Mouse (Mus musculus) left cerebral cortex, adult 18-20 months (tissue): ENCODE data around the gene Mrps18a. TPM values are rescaled to one million over a fixed set of nuclear protein-coding genes. Genes with fewer than 3 reads are reported as not detected.

Experiments
- DNase-seq, 2 experiments: peaks; one replicate each; pipeline ENCODE4 v3.0.0; 2021 to 2022; ENCODE audit warnings: low spot score in 2 of 2, mixed read lengths in 1 of 2
- total RNA-seq, 2 experiments: library from RNA; stranded (reverse); gene quantifications; 2 replicates each; pipeline ENCODE4 v1.2.3; 2021

The Mrps18a gene
- total RNA-seq, 2 experiments from 2014 or later, result 85.6 to 86.3 TPM

- no peak for DNase-seq
Measured at GRCm38 (mm10) chr17:46098525-46098924, 12.3 kb upstream of the Mrps18a start.

- no peak for DNase-seq
Measured at GRCm38 (mm10) chr17:46101906-46102305, 8.9 kb upstream of the Mrps18a start.

GRCm38 (mm10) chr17:46102608-46103159 lies 8.1 kb upstream of the Mrps18a start:
- DNase-seq, result no peak

- no peak for DNase-seq
Measured at GRCm38 (mm10) chr17:46104487-46104886, 6.3 kb upstream of the Mrps18a start.

- no peak for DNase-seq
Measured at GRCm38 (mm10) chr17:46108286-46108685, 2.5 kb upstream of the Mrps18a start.

- no peak for DNase-seq
Measured at GRCm38 (mm10) chr17:46115489-46115888, 4.7 kb downstream of the Mrps18a start.

GRCm38 (mm10) chr17:46116138-46116537 lies 5.4 kb downstream of the Mrps18a start:
- DNase-seq, result no peak

GRCm38 (mm10) chr17:46116881-46117280 lies 6.1 kb downstream of the Mrps18a start:
- DNase-seq, result no peak

GRCm38 (mm10) chr17:46117623-46118422 lies 7.0 kb downstream of the Mrps18a start:
- DNase-seq, result no peak

GRCm38 (mm10) chr17:46118423-46118850 lies 7.7 kb downstream of the Mrps18a start:
- no peak for DNase-seq

GRCm38 (mm10) chr17:46119641-46120040 lies 8.9 kb downstream of the Mrps18a start:
- DNase-seq, result peak; percentile 12 to 56

GRCm38 (mm10) chr17:46122791-46123190 lies 12.0 kb downstream of the Mrps18a start:
- no peak for DNase-seq

GRCm38 (mm10) chr17:46123285-46123684 lies 12.5 kb downstream of the Mrps18a start:
- no peak for DNase-seq

- no peak for DNase-seq
Measured at GRCm38 (mm10) chr17:46123953-46124700, 13.3 kb downstream of the Mrps18a start.

GRCm38 (mm10) chr17:46126608-46127007 lies 15.8 kb downstream of the Mrps18a start:
- DNase-seq, result no peak

- no peak for DNase-seq
Measured at GRCm38 (mm10) chr17:46127814-46128493, 17.2 kb downstream of the Mrps18a start.

- no peak for DNase-seq
Measured at GRCm38 (mm10) chr17:46129741-46130498, 19.1 kb downstream of the Mrps18a start.

GRCm38 (mm10) chr17:46132058-46132718 lies 21.4 kb downstream of the Mrps18a start:
- DNase-seq, result peak; percentile 65 to 74

GRCm38 (mm10) chr17:46132862-46133261 lies 22.1 kb downstream of the Mrps18a start:
- no peak for DNase-seq
